Mouse (Mus musculus) heart, adult 2 months (tissue): ENCODE measurements around the gene Ano9. TPM values are rescaled to one million over a fixed set of nuclear protein-coding genes. Genes with fewer than 3 reads are reported as not detected.

Source experiments
- DNase-seq, 2 experiments: peaks; one replicate each; pipeline ENCODE4 v3.0.0; 2021
- H3K27ac ChIP-seq: fragments of 200-600 bp; 2 replicates; pipeline ENCODE4 v1.8.1; 2022
- H3K27me3 ChIP-seq: fragments of 200-500 bp; 2 replicates; pipeline ENCODE4 v1.6.1; 2012; ENCODE audit warnings: mild to moderate bottlenecking, low read length, inconsistent platforms, mixed read lengths; ENCODE audit not compliant: control insufficient read depth, insufficient read depth
- H3K36me3 ChIP-seq: fragments of 200-500 bp; 2 replicates; pipeline ENCODE4 v1.6.1; 2012; ENCODE audit warnings: low read length, inconsistent platforms; ENCODE audit not compliant: control insufficient read depth, insufficient read depth
- H3K4me1 ChIP-seq: fragments of 200-500 bp; 2 replicates; pipeline ENCODE4 v1.6.1; 2011; ENCODE audit warnings: low read length; ENCODE audit not compliant: control insufficient read depth, insufficient read depth
- H3K4me3 ChIP-seq: fragments of 200-600 bp; 2 replicates; pipeline ENCODE4 v1.8.1; 2022
- H3K79me2 ChIP-seq: fragments of 200-500 bp; replicated peaks from 2 replicates; pipeline ENCODE4 v1.6.1; 2012; ENCODE audit warnings: mild to moderate bottlenecking, inconsistent platforms, low read length, moderate library complexity, mixed read lengths; ENCODE audit not compliant: control insufficient read depth, insufficient read depth
- H3K9ac ChIP-seq: fragments of 200-500 bp; 2 replicates; pipeline ENCODE4 v1.6.1; 2012; ENCODE audit warnings: low read depth, mild to moderate bottlenecking, control low read depth, inconsistent platforms, low read length, mixed read lengths
- CTCF ChIP-seq: fragments of 200-600 bp; IDR thresholded peaks from 2 replicates; pipeline ENCODE4 v1.8.1; 2022; ENCODE audit warnings: antibody characterized with exemption, mild to moderate bottlenecking, moderate library complexity
- EP300 ChIP-seq: fragments of 200-500 bp; IDR thresholded peaks from 2 replicates; pipeline ENCODE4 v1.6.1; 2011; ENCODE audit warnings: low read depth, low read length, control low read depth; ENCODE audit not compliant: insufficient read depth
- POLR2A ChIP-seq: fragments of 200-500 bp; IDR thresholded peaks from 2 replicates; pipeline ENCODE4 v1.6.1; 2011; ENCODE audit warnings: mild to moderate bottlenecking, low read depth, low read length, control low read depth; ENCODE audit not compliant: insufficient read depth
- whole genome bisulfite sequencing: fragments of 180-500 bp; shearing (Covaris S2); methylation state at CpG from one replicate; pipeline ENCODE4 v1.1.7; 2018; 5-methylcytosine and 5-hydroxymethylcytosine counted together
- intact Hi-C: fragments of 180-260 bp; cut with DNase I; formaldehyde crosslinking; loops from one replicate; pipeline ENCODE4 v1.15.1; 2025
- polyA plus RNA-seq: library from polyadenylated mRNA; depleted of rRNA; stranded (reverse); fragments of >200 nt; gene quantifications from 2 replicates; pipeline ENCODE4 v1.2.3, GENCODE M21; 2012
- total RNA-seq, 2 experiments: library from RNA; stranded (reverse); gene quantifications; 2 replicates each; pipeline ENCODE4 v1.2.3; 2021

Ano9 gene
- total and polyA plus RNA-seq, 3 experiments = 0.39 to 0.53 TPM; not detected in 1

GRCm38 (mm10) chr7:141064175-141064574 is 53.4 kb downstream of the Ano9 start:
- Histone ChIP-seq H3K79me2 (no peaks in the 10 kb centered on the region), H3K4me3 (no peak overlapping the region), H3K27ac (no peak overlapping the region), H3K27me3 (peaks cover 5% of the 10 kb centered on the region; the same call in 1 of the 2 replicates), H3K36me3 (no peaks in the 10 kb centered on the region), H3K4me1 (no peaks in the 10 kb centered on the region; the same call in 1 of the 2 replicates), H3K9ac (no peak overlapping the region)
- intact Hi-C loops = no loop called here
- TF ChIP-seq POLR2A = no peak
- TF ChIP-seq EP300 = no peak
- no peak for TF ChIP-seq CTCF
- WGBS = 54% methylated on average over 7 of the region's 7 CpGs
- DNase-seq = no peak

- intact Hi-C loops = no loop called here
- no peak for TF ChIP-seq CTCF
- TF ChIP-seq EP300 = no peak
- no peak for TF ChIP-seq POLR2A
- 85% methylated on average over 3 of the region's 3 CpGs for WGBS
- peaks cover 5% of the 10 kb centered on the region; the same call in 1 of the 2 replicates for H3K27me3 ChIP-seq
- no peaks in the 10 kb centered on the region for H3K36me3 ChIP-seq
- DNase-seq = no peak
- no peaks in the 10 kb centered on the region; the same call in 1 of the 2 replicates for H3K4me1 ChIP-seq
- H3K9ac ChIP-seq = no peak overlapping the region
- no peak overlapping the region for H3K4me3 ChIP-seq
- no peak overlapping the region for H3K27ac ChIP-seq
- no peaks in the 10 kb centered on the region for H3K79me2 ChIP-seq
Measured at GRCm38 (mm10) chr7:141063353-141063752, 54.3 kb downstream of the Ano9 start.

GRCm38 (mm10) chr7:141062525-141062924 is 55.1 kb downstream of the Ano9 start:
- intact Hi-C loops = no loop called here

GRCm38 (mm10) chr7:141061269-141061692 is 56.3 kb downstream of the Ano9 start:
- TF ChIP-seq EP300 (no peak), CTCF (no peak), POLR2A (no peak)
- H3K27me3 ChIP-seq = peaks cover 5% of the 10 kb centered on the region; the same call in 1 of the 2 replicates
- intact Hi-C loops = no loop called here
- H3K79me2 ChIP-seq = no peaks in the 10 kb centered on the region
- WGBS = 3% methylated on average over 37 of the region's 37 CpGs
- no peaks in the 10 kb centered on the region for H3K36me3 ChIP-seq
- H3K27ac ChIP-seq = no peak overlapping the region
- peak overlapping the region; percentile 42 for H3K4me3 ChIP-seq
- DNase-seq = no peak
- no peak overlapping the region for H3K9ac ChIP-seq
- H3K4me1 ChIP-seq = no peaks in the 10 kb centered on the region; the same call in 1 of the 2 replicates

More at GRCm38 (mm10) chr7:141062525-141062924, 55.1 kb downstream of the Ano9 start:
- no peaks in the 10 kb centered on the region; the same call in 1 of the 2 replicates for H3K4me1 ChIP-seq
- 73% methylated on average over 7 of the region's 7 CpGs for WGBS
- H3K9ac ChIP-seq = no peak overlapping the region
- H3K36me3 ChIP-seq = no peaks in the 10 kb centered on the region
- TF ChIP-seq POLR2A (no peak), CTCF (no peak), EP300 (no peak)
- no peak for DNase-seq
- H3K27ac ChIP-seq = no peak overlapping the region
- H3K27me3 ChIP-seq = peaks cover 5% of the 10 kb centered on the region; the same call in 1 of the 2 replicates
- no peaks in the 10 kb centered on the region for H3K79me2 ChIP-seq
- H3K4me3 ChIP-seq = no peak overlapping the region

GRCm38 (mm10) chr7:141060426-141061242 is 57.0 kb downstream of the Ano9 start, which contains the start of gene B4galnt4:
Gene B4galnt4, plus strand, starts transcription at chr7:141061104.
- no peaks in the 10 kb centered on the region for H3K79me2 ChIP-seq
- peak; percentile 59 to 61 for DNase-seq
- peaks cover 5% of the 10 kb centered on the region; the same call in 1 of the 2 replicates for H3K27me3 ChIP-seq
- H3K27ac ChIP-seq = no peak within 1 kb of the TSS
- no peaks in the 10 kb centered on the region; the same call in 1 of the 2 replicates for H3K4me1 ChIP-seq
- H3K9ac ChIP-seq = peak within 1 kb of the TSS; percentile 14; the same call in 1 of the 2 replicates
- intact Hi-C loops = no loop called here
- no peak for TF ChIP-seq POLR2A
- TF ChIP-seq CTCF = no peak
- no peak for TF ChIP-seq EP300
- 2% methylated on average over 72 of the region's 72 CpGs for WGBS
- no peaks in the 10 kb centered on the region for H3K36me3 ChIP-seq
- peak within 1 kb of the TSS; percentile 42 for H3K4me3 ChIP-seq

GRCm38 (mm10) chr7:141059929-141060328 is 57.7 kb downstream of the Ano9 start:
- Histone ChIP-seq H3K9ac (no peak overlapping the region), H3K4me1 (no peaks in the 10 kb centered on the region; the same call in 1 of the 2 replicates), H3K4me3 (no peak overlapping the region), H3K36me3 (no peaks in the 10 kb centered on the region), H3K79me2 (no peaks in the 10 kb centered on the region), H3K27me3 (peaks cover 5% of the 10 kb centered on the region; the same call in 1 of the 2 replicates), H3K27ac (no peak overlapping the region)
- TF ChIP-seq CTCF (no peak), EP300 (no peak), POLR2A (no peak)
- intact Hi-C loops = no loop called here
- no peak for DNase-seq
- 53% methylated on average over 2 of the region's 2 CpGs for WGBS
